Mouse (Mus musculus) ES-E14 (cell line): ENCODE measurements around the gene Dapk3.

Source experiments
- CHD2 ChIP-seq: IDR thresholded peaks from 2 replicates; pipeline ENCODE4 v1.6.1; 2014; ENCODE audit warnings: mild to moderate bottlenecking, low read depth, low read length, inconsistent platforms
- HCFC1 ChIP-seq: IDR thresholded peaks from 2 replicates; pipeline ENCODE4 v1.6.1; 2012; ENCODE audit warnings: low read length, inconsistent platforms, borderline replicate concordance; ENCODE audit not compliant: insufficient read depth
- MAFK ChIP-seq: IDR thresholded peaks from 2 replicates; pipeline ENCODE4 v1.6.1; 2014; ENCODE audit warnings: mild to moderate bottlenecking, low read depth, low read length, inconsistent platforms; ENCODE audit not compliant: insufficient read depth

DNA sequence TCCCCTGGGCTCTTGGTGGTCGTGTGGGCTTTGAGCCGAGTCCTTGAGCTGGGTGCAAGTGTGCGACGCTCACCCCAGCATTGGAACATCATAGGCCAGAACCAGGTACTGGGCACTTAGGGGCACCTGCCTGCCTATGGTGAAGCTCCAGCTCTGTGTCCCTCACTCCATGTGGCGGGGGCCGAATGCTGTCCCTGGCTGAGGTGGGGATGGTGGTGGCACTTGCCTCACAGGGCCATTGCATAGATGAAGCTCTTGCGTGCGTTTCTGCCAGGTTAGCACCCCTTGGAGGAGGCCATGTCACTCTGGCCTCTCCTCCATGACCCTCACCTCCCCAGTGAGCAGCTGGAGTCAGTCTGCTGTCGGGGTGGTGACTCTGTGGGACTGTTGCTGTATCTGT, 4.4 kb downstream of the Dapk3 start:
- TF ChIP-seq CHD2 (no peak), HCFC1 (no peak), MAFK (no peak)
